Mouse (Mus musculus): ENCODE measurements around the gene Gmip.

- no peak for TF ChIP-seq POLR2A (IDR thresholded peaks at IDR 0.05; ENCODE audit: control insufficient read depth, extremely low read depth, insufficient read depth, low read length, poor library complexity)
- no peak for TF ChIP-seq CTCF (IDR thresholded peaks at IDR 0.05; ENCODE audit: borderline replicate concordance, control insufficient read depth, extremely low read depth, insufficient read depth, low read length, poor library complexity)
Measured at GRCm38 (mm10) chr8:69789731-69790130, 18.7 kb upstream of the Gmip start.
